Mouse (Mus musculus): Measurements from ENCODE around the gene Spata21. TPM values are rescaled to one million over a fixed set of nuclear protein-coding genes. Genes with fewer than 3 reads are reported as not detected.

Gene Spata21
- total and polyA plus RNA-seq, 3 experiments = not detected

GRCm38 (mm10) chr4:141060426-141061301, 27.5 kb upstream of the Spata21 start, which contains the start of gene Crocc:
Crocc (minus strand) TSS chr4:141060550.
- TF ChIP-seq CTCF (IDR thresholded peaks at IDR 0.05; ENCODE audit: low read depth, low read length) = peak; percentile 37; the same call in 1 of the 2 replicates
- no peak for TF ChIP-seq POLR2AphosphoS5 (IDR thresholded peaks at IDR 0.05; ENCODE audit: insufficient replicate concordance, low read depth, low read length)

GRCm38 (mm10) chr4:141064104-141064659, 24.0 kb upstream of the Spata21 start:
- ATAC-seq (ENCODE audit: extremely low read depth, insufficient number of reproducible peaks, low FRiP score, poor library complexity, severe bottlenecking) (no peak), DNase-seq (ENCODE audit: low spot score) (no peak)
- H3K4me3 ChIP-seq (ENCODE audit: low read depth, low read length) = no peak overlapping the region
- no peaks in the 10 kb centered on the region for H3K27me3 ChIP-seq (ENCODE audit: insufficient read depth, low read length)
- H3K9me3 ChIP-seq (replicated peaks) = no peaks in the 10 kb centered on the region
- TF ChIP-seq TAL1 (conservative IDR thresholded peaks at IDR 0.05; ENCODE audit: low read depth, low read length) = no peak
- TF ChIP-seq GATA2 (IDR thresholded peaks at IDR 0.05; ENCODE audit: borderline replicate concordance, low read depth, low read length) = no peak
- no peak for TF ChIP-seq POLR2AphosphoS5 (IDR thresholded peaks at IDR 0.05; ENCODE audit: insufficient replicate concordance, low read depth, low read length)
- no peak for TF ChIP-seq CTCF (IDR thresholded peaks at IDR 0.05; ENCODE audit: low read depth, low read length)
- no peak for TF ChIP-seq GATA1 (IDR thresholded peaks at IDR 0.05; ENCODE audit: borderline replicate concordance, low read length)
- peaks cover 37% of the 10 kb centered on the region for H3K4me1 ChIP-seq (ENCODE audit: insufficient read depth, low read depth, low read length)
- peaks cover 49% of the 10 kb centered on the region for H3K36me3 ChIP-seq (replicated peaks)

More at GRCm38 (mm10) chr4:141060426-141061301, 27.5 kb upstream of the Spata21 start, which contains the start of gene Crocc:
- DNase-seq (ENCODE audit: low spot score) (peak; percentile 92), ATAC-seq (ENCODE audit: extremely low read depth, insufficient number of reproducible peaks, low FRiP score, poor library complexity, severe bottlenecking) (peak; percentile 91)
- H3K4me3 ChIP-seq (ENCODE audit: low read depth, low read length) = peak within 1 kb of the TSS; percentile 75
- H3K27me3 ChIP-seq (ENCODE audit: insufficient read depth, low read length) = no peaks in the 10 kb centered on the region
- no peaks in the 10 kb centered on the region for H3K9me3 ChIP-seq (replicated peaks)
- peaks cover 17% of the 10 kb centered on the region for H3K36me3 ChIP-seq (replicated peaks)
- peaks cover 17% of the 10 kb centered on the region for H3K4me1 ChIP-seq (ENCODE audit: insufficient read depth, low read depth, low read length)

GRCm38 (mm10) chr4:141065123-141065522, 23.0 kb upstream of the Spata21 start:
- DNase-seq (ENCODE audit: low spot score) (peak; percentile 76), ATAC-seq (ENCODE audit: extremely low read depth, insufficient number of reproducible peaks, low FRiP score, poor library complexity, severe bottlenecking) (peak; percentile 43)
- Histone ChIP-seq H3K4me1 (ENCODE audit: insufficient read depth, low read depth, low read length) (peaks cover 40% of the 10 kb centered on the region), H3K4me3 (ENCODE audit: low read depth, low read length) (no peak overlapping the region), H3K27me3 (ENCODE audit: insufficient read depth, low read length) (no peaks in the 10 kb centered on the region), H3K36me3 (replicated peaks) (peaks cover 58% of the 10 kb centered on the region), H3K9me3 (replicated peaks) (no peaks in the 10 kb centered on the region)
- TF ChIP-seq GATA1 (IDR thresholded peaks at IDR 0.05; ENCODE audit: borderline replicate concordance, low read length) (no peak), CTCF (IDR thresholded peaks at IDR 0.05; ENCODE audit: low read depth, low read length) (peak; percentile 53)

GRCm38 (mm10) chr4:141066709-141067515, 21.2 kb upstream of the Spata21 start:
- no peaks in the 10 kb centered on the region for H3K27me3 ChIP-seq (ENCODE audit: insufficient read depth, low read length)
- TF ChIP-seq GATA2 (IDR thresholded peaks at IDR 0.05; ENCODE audit: borderline replicate concordance, low read depth, low read length) = no peak
- no peak for TF ChIP-seq TAL1 (conservative IDR thresholded peaks at IDR 0.05; ENCODE audit: low read depth, low read length)
- no peak for TF ChIP-seq POLR2AphosphoS5 (IDR thresholded peaks at IDR 0.05; ENCODE audit: insufficient replicate concordance, low read depth, low read length)
- no peak for TF ChIP-seq GATA1 (IDR thresholded peaks at IDR 0.05; ENCODE audit: borderline replicate concordance, low read length)
- no peak for TF ChIP-seq CTCF (IDR thresholded peaks at IDR 0.05; ENCODE audit: low read depth, low read length)
- H3K36me3 ChIP-seq (replicated peaks) = peaks cover 76% of the 10 kb centered on the region
- ATAC-seq (ENCODE audit: extremely low read depth, insufficient number of reproducible peaks, low FRiP score, poor library complexity, severe bottlenecking) (no peak), DNase-seq (ENCODE audit: low spot score) (no peak)
- H3K4me3 ChIP-seq (ENCODE audit: low read depth, low read length) = no peak overlapping the region
- H3K4me1 ChIP-seq (ENCODE audit: insufficient read depth, low read depth, low read length) = peaks cover 43% of the 10 kb centered on the region
- no peaks in the 10 kb centered on the region for H3K9me3 ChIP-seq (replicated peaks)

GRCm38 (mm10) chr4:141067516-141068046, 20.6 kb upstream of the Spata21 start:
- DNase-seq (ENCODE audit: low spot score) (no peak), ATAC-seq (ENCODE audit: extremely low read depth, insufficient number of reproducible peaks, low FRiP score, poor library complexity, severe bottlenecking) (no peak)
- no peaks in the 10 kb centered on the region for H3K9me3 ChIP-seq (replicated peaks)
- H3K4me3 ChIP-seq (ENCODE audit: low read depth, low read length) = no peak overlapping the region
- TF ChIP-seq GATA2 (IDR thresholded peaks at IDR 0.05; ENCODE audit: borderline replicate concordance, low read depth, low read length) (no peak), GATA1 (IDR thresholded peaks at IDR 0.05; ENCODE audit: borderline replicate concordance, low read length) (no peak), CTCF (IDR thresholded peaks at IDR 0.05; ENCODE audit: low read depth, low read length) (no peak), POLR2AphosphoS5 (IDR thresholded peaks at IDR 0.05; ENCODE audit: insufficient replicate concordance, low read depth, low read length) (no peak), TAL1 (conservative IDR thresholded peaks at IDR 0.05; ENCODE audit: low read depth, low read length) (no peak)
- H3K4me1 ChIP-seq (ENCODE audit: insufficient read depth, low read depth, low read length) = peaks cover 44% of the 10 kb centered on the region
- no peaks in the 10 kb centered on the region for H3K27me3 ChIP-seq (ENCODE audit: insufficient read depth, low read length)
- peaks cover 83% of the 10 kb centered on the region for H3K36me3 ChIP-seq (replicated peaks)

GRCm38 (mm10) chr4:141068655-141069054, 19.5 kb upstream of the Spata21 start:
- Histone ChIP-seq H3K4me3 (ENCODE audit: low read depth, low read length) (peak overlapping the region; percentile 51; the same call in 1 of the 2 replicates), H3K36me3 (replicated peaks) (peaks cover 94% of the 10 kb centered on the region), H3K4me1 (ENCODE audit: insufficient read depth, low read depth, low read length) (peaks cover 49% of the 10 kb centered on the region), H3K9me3 (replicated peaks) (no peaks in the 10 kb centered on the region), H3K27me3 (ENCODE audit: insufficient read depth, low read length) (no peaks in the 10 kb centered on the region)
- TF ChIP-seq CTCF (IDR thresholded peaks at IDR 0.05; ENCODE audit: low read depth, low read length) = no peak
- no peak for TF ChIP-seq GATA2 (IDR thresholded peaks at IDR 0.05; ENCODE audit: borderline replicate concordance, low read depth, low read length)
- no peak for TF ChIP-seq TAL1 (conservative IDR thresholded peaks at IDR 0.05; ENCODE audit: low read depth, low read length)
- no peak for TF ChIP-seq GATA1 (IDR thresholded peaks at IDR 0.05; ENCODE audit: borderline replicate concordance, low read length)
- ATAC-seq (ENCODE audit: extremely low read depth, insufficient number of reproducible peaks, low FRiP score, poor library complexity, severe bottlenecking) (peak; percentile 83), DNase-seq (ENCODE audit: low spot score) (peak; percentile 56)

All from G1E (cell line).